Mouse (Mus musculus) megakaryocyte-erythroid progenitor cell, adult 5-6 weeks (primary cell): ENCODE measurements around the gene Paox. TPM values are rescaled to one million over a fixed set of nuclear protein-coding genes. Genes with fewer than 3 reads are reported as not detected.

Experiments
- ATAC-seq: replicated peaks from 2 replicates; pipeline ENCODE4 v1.8.0; 2016; ENCODE audit warnings: mild to moderate bottlenecking, inconsistent platforms; ENCODE audit not compliant: severe bottlenecking, poor library complexity, low FRiP score, low TSS enrichment
- total RNA-seq, 2 experiments: library from RNA; stranded (forward) in 1 of 2; stranded (reverse) in 1 of 2; fragments of 200-1000, 215-1000 nt in 1 of 2; fragments of >200 nt in 1 of 2; fragmentation: Nextera tagmentation in 1 of 2; gene quantifications; 2 replicates each; pipeline ENCODE4 v1.2.3; 2014 to 2017

Paox gene
- total RNA-seq, 2 experiments from 2014 or later: 6.9 to 15.1 TPM

DNA sequence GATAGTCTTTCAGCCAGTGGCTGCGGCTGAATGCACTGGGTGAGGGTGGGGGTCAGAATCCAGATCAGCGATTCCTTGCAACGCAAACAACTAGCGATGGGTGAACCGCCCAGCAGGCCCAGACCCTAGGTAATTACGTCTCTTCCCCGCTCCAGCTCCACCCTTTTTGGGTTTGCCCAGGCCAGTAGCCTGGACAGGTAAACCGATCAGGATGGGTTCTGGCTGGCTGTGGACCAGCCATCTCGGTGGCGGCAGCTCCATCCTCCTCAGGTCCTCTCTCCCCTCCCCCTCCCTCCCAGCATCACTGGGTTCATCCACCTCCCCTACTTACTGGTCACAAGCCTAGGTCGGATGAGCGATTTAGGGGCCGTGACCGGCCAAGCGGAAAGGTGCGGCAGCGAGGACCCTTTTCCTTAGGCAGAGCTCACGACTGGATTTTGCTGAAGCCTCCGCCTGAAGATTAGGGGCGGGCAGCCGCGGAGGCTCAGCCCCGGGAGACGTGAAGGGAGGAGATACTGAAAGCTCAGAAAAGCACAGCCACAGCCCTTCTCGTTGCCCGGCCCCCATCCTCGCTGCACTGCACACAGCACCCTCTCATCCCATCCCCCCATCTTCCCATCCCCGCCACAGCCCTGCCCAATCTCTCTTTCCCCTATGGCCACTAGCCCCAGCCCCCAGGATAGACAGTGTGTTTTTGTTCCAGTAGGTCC, 38.8 kb downstream of the Paox start, which contains the start of gene Sprn:
TSS of gene Sprn (minus strand) at position 660 of the 710 bp plus-strand sequence.
- no peak for ATAC-seq

DNA sequence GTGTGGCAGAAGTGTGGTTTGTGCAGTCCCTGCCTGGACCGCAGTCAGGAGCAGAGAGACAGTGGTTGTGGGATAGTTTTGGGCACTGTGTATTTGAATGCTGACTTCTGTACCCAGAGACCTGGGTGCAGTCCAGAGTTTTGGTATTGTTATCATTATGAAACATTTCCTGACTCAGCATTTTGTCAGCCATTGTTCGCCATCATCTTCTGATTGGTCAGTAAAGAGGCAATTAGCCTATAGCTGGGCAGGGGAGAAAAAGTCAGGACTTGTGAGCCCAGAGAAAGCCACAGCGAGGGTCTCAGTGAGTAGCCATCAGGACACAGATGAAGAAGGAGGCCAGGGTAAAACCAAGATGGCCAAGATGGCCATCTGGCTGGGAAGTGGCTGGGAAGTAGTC, 44.8 kb downstream of the Paox start:
- no peak for ATAC-seq

DNA sequence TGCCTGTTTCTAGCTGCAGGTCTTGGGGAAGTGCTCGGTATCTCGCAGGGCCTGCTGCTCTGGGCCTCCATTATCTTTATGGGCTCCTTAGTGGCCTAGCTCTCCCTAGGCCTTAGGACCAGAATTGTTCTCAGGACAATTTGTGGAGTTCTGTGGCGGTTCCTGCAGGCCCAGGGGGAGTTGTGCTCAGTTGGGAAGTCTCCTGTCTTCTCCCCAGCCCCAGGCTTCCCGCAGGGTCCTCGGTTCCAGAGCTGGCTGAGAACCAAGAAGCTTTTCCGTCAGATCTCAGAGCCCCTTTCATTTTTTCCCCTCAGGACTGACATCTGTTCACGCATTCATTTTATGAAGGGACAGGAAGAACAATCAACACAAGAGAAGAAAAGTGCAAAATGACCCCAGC, 49.1 kb downstream of the Paox start, which contains the start of gene Olfr522:
TSS of gene Olfr522 (minus strand) at position 101 of the 400 bp plus-strand sequence.
- ATAC-seq: no peak

DNA sequence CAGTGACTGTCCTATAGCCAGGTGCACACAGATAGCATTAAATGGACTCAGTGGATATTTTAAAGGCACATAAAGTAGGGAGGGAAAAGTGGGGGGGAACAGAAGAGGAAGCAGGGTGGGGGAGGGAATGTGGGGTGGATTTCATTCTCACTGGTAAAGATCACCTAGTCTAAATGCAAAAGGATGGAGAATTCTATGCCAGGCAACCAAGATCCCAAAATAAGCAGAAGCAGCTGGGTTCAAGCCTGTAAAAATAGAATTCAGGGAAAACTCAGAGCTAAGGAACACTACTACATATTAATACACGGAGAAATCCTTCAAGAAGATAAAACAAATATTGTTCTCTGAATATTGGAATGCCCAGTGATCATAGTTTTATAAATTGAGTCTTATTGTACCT, 52.4 kb downstream of the Paox start:
- no peak for ATAC-seq

DNA sequence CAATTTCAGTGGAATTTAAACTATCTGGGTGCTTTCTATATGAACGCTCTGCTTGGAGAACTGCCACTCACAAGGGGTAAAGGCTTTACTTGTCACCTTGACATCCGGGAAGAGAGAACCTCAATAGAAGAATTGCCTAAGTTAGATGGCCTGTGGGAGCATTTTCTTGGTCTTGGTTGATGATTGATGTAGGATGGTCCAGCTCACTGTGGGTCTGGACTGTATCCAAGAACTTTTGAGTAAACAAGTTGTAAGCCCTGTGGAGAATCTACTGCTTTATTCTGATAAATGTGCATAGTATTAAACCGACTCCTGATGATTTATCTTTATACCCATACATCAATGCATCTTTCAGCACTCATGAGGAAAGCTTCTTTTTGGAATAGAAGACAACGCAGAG, 53.8 kb downstream of the Paox start:
- ATAC-seq: no peak

DNA sequence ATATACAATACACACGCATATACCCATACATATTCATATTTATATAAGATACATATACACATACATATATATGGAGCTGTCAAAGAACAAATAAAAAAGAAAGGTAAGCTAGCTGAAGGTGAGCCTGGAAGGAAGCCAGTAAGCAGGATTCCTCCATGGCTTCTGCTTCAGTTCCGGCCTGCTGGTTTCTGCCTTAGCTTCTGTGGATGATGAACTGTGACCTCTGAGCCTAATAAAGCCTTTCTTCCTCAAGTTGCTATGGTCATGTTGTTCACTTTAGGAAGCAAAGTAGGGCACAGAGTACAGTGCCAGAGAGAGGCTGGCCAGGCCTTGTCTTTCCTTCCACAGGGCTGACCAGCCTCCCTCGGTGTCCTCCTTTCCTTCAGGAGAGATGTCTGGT, 55.3 kb downstream of the Paox start:
- no peak for ATAC-seq

DNA sequence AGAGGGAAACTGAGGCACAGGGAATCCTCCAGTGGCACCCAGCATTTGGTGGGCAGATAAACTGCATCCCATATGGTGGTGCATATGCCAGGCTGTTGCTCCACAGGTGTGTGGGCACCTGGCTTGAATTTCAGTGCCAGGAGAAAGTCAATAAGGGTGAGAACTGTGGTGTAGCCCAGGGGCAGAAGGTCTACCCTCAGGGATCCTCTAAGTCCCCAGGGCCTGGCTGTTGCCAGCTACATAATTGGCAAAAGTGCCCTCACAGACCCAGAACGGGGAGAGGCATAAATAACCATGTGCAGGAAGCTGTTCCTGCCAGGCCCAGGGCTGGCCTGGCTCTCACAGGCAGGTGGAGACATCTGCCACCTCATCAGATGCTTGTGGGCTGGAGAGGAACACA, 57.3 kb downstream of the Paox start, which contains the start of gene Olfr523:
TSS of gene Olfr523 (plus strand) at position 282 of the 400 bp plus-strand sequence.
- ATAC-seq: no peak

DNA sequence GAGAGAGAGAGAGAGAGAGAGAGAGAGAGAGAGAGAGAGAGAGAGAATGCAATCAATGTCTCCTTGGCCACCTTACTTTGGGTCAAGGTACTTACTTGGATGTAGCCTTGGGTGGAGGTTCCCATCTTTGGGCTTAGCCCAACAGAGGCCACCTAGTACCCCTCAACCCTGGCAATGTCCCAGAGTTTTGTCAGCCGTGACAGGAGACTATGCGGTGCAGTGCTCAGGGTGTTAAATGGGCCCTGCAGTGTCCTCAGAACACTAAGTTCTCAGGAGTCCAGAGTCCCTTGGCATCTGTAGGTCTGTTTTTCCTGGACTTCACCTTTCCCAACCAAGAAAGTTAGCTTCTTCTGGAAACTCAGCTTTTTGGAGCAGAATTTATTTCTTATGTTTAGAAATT, 63.6 kb downstream of the Paox start:
- ATAC-seq: no peak

DNA sequence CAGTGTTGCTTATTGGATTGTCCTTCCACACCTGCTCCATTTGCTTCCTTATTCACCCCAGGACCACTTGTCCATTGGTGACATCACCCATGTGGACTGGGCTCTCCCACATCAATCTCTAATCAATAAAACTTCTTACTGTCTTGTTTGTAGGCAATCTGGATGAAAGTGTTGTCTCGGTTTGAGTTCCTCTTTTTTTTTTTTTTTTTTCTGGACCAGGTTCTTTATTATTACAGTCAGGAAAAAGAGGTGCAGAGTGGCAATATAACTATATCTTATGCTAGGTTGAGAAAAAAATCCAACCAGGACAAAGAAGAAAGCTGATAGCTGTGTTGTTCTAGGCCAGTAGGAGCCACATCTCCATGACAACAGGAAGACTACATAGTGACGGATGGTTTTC, 65.1 kb downstream of the Paox start:
- no peak for ATAC-seq

DNA sequence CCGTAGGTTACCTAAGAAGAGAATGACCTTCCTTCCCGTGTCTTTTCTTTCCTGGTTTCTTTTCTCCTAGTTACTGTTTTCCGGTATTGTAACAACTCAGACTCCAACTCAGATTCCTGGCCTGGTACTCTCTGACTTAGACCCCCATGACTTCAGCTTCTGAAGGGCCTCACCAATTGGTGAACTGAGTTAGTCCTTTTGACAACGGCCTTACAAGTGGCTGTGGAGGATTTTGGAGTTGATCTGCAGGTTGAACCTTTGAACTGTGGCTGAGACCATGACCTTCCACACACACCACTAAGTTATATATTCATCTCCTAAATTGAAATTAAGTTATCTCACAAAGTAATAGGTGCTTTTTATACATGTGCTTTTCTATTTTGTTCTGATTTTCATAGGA, 68.6 kb downstream of the Paox start:
- no peak for ATAC-seq

Other genes starting within 250 kb of the Paox start
- gene Kndc1, start 221.1 kb upstream of the Paox start, total RNA-seq (2014; fragmentation: Nextera tagmentation): not detected in 2 replicates
- not detected in 2 replicates for gene Kndc1, start 221.1 kb upstream of the Paox start, total RNA-seq (2017)
- not detected in 2 replicates for gene Utf1, start 172.0 kb upstream of the Paox start, total RNA-seq (2014; fragmentation: Nextera tagmentation)
- not detected in 2 replicates for gene Utf1, start 172.0 kb upstream of the Paox start, total RNA-seq (2017)
- not detected in 2 replicates for gene 6430531B16Rik, start 137.0 kb upstream of the Paox start, total RNA-seq (2014; fragmentation: Nextera tagmentation)
- gene 6430531B16Rik, start 137.0 kb upstream of the Paox start, total RNA-seq (2017): 1.0 TPM in 1 of 2 replicates, not detected in the other
- 1.5 and 4.5 TPM in 2 replicates for gene Adam8, start 123.2 kb upstream of the Paox start, total RNA-seq (2014; fragmentation: Nextera tagmentation)
- 0.34 and 2.6 TPM in 2 replicates for gene Adam8, start 123.2 kb upstream of the Paox start, total RNA-seq (2017)
- 21.3 and 34.7 TPM in 2 replicates for gene Zfp511, start 79.4 kb upstream of the Paox start, total RNA-seq (2014; fragmentation: Nextera tagmentation)
- 22.0 and 26.9 TPM in 2 replicates for gene Zfp511, start 79.4 kb upstream of the Paox start, total RNA-seq (2017)
- 29.3 and 37.6 TPM in 2 replicates for gene Tubgcp2, start 79.1 kb upstream of the Paox start, total RNA-seq (2014; fragmentation: Nextera tagmentation)
- gene Tubgcp2, start 79.1 kb upstream of the Paox start, total RNA-seq (2017): 38.2 and 41.2 TPM in 2 replicates
- gene Msx3, start 66.7 kb upstream of the Paox start, total RNA-seq (2014; fragmentation: Nextera tagmentation): not detected in 2 replicates
- not detected in 2 replicates for gene Msx3, start 66.7 kb upstream of the Paox start, total RNA-seq (2017)
- gene Caly, start 33.3 kb upstream of the Paox start, total RNA-seq (2014; fragmentation: Nextera tagmentation): not detected in 2 replicates
- gene Caly, start 33.3 kb upstream of the Paox start, total RNA-seq (2017): not detected in 2 replicates
- not detected in 2 replicates for gene Prap1, start 22.4 kb upstream of the Paox start, total RNA-seq (2014; fragmentation: Nextera tagmentation)
- not detected in 2 replicates for gene Prap1, start 22.4 kb upstream of the Paox start, total RNA-seq (2017)
- 4.1 and 17.9 TPM in 2 replicates for gene Fuom, start 13.4 kb upstream of the Paox start, total RNA-seq (2014; fragmentation: Nextera tagmentation)
- 12.0 TPM in 1 of 2 replicates, not detected in the other for gene Fuom, start 13.4 kb upstream of the Paox start, total RNA-seq (2017)
- gene Echs1, start 677 bp downstream of the Paox start, total RNA-seq (2014; fragmentation: Nextera tagmentation): 50.1 and 62.9 TPM in 2 replicates
- gene Echs1, start 677 bp downstream of the Paox start, total RNA-seq (2017): 52.5 and 85.0 TPM in 2 replicates
- 39.7 and 53.5 TPM in 2 replicates for gene Mtg1, start 21.8 kb downstream of the Paox start, total RNA-seq (2014; fragmentation: Nextera tagmentation)
- gene Mtg1, start 21.8 kb downstream of the Paox start, total RNA-seq (2017): 8.3 and 13.0 TPM in 2 replicates
- gene Sprn, start 39.1 kb downstream of the Paox start, total RNA-seq (2014; fragmentation: Nextera tagmentation): 0.83 TPM in 1 of 2 replicates, not detected in the other
- gene Sprn, start 39.1 kb downstream of the Paox start, total RNA-seq (2017): not detected in 2 replicates
- not detected in 2 replicates for gene Olfr522, start 49.0 kb downstream of the Paox start, total RNA-seq (2014; fragmentation: Nextera tagmentation)
- not detected in 2 replicates for gene Olfr522, start 49.0 kb downstream of the Paox start, total RNA-seq (2017)
- gene Olfr523, start 57.4 kb downstream of the Paox start, total RNA-seq (2014; fragmentation: Nextera tagmentation): not detected in 2 replicates
- not detected in 2 replicates for gene Olfr523, start 57.4 kb downstream of the Paox start, total RNA-seq (2017)
- not detected in 2 replicates for gene Olfr524, start 90.2 kb downstream of the Paox start, total RNA-seq (2014; fragmentation: Nextera tagmentation)
- gene Olfr524, start 90.2 kb downstream of the Paox start, total RNA-seq (2017): not detected in 2 replicates
- gene Cd163l1, start 102.5 kb downstream of the Paox start, total RNA-seq (2014; fragmentation: Nextera tagmentation): not detected in 2 replicates
- gene Cd163l1, start 102.5 kb downstream of the Paox start, total RNA-seq (2017): 0.19 TPM in 1 of 2 replicates, not detected in the other
- gene 5830411N06Rik, start 131.5 kb downstream of the Paox start, total RNA-seq (2014; fragmentation: Nextera tagmentation): not detected in 2 replicates
- not detected in 2 replicates for gene 5830411N06Rik, start 131.5 kb downstream of the Paox start, total RNA-seq (2017)
- not detected in 2 replicates for gene Olfr525, start 205.1 kb downstream of the Paox start, total RNA-seq (2014; fragmentation: Nextera tagmentation)
- gene Olfr525, start 205.1 kb downstream of the Paox start, total RNA-seq (2017): not detected in 2 replicates
- not detected in 2 replicates for gene Olfr527, start 218.2 kb downstream of the Paox start, total RNA-seq (2014; fragmentation: Nextera tagmentation)
- not detected in 2 replicates for gene Olfr527, start 218.2 kb downstream of the Paox start, total RNA-seq (2017)
- not detected in 2 replicates for gene Olfr60, start 245.9 kb downstream of the Paox start, total RNA-seq (2014; fragmentation: Nextera tagmentation)
- not detected in 2 replicates for gene Olfr60, start 245.9 kb downstream of the Paox start, total RNA-seq (2017)